In the genomic region with DNA sequence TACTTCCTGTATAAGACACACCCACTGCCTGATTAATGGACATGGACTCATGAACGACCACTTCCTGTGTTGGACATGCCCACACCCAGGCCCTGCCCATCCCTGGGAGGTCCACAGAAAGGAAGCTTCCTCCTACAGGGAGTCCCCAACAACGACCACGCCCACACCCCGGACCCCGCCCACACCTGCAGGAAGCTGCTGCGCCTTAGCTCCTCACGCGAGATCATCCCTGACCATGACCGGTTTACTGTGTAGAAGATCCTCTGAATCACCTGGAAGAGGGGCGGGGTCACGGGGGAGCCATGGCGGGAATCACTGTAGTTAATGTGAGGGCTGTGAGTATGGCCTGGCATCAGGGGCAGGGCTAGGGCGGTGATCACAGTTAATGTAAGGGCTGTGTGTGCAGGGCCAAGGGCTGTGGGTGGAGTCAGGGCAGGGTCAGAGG, we compare ENCODE assay signal across 9 mouse cellular contexts. TPM values are rescaled to one million over a fixed set of nuclear protein-coding genes. Genes with fewer than 3 reads are reported as not detected.
DNase-seq lines count a peak whose midpoint lies in the region; ATAC-seq and TF ChIP-seq lines count a peak whose summit lies in the region.
"Had no signal": no experiment of that assay in that cellular context is flagged by ENCODE, and none has a peak within 500 bp of the region (broad histone marks: within the 10 kb centered on the region; RNA-seq: fewer than 3 reads in every experiment).

No protein-coding gene starts in this region.

- H3K9me3 ChIP-seq in heart, embryonic 11.5 days (replicated peaks; ENCODE audit: control insufficient read depth, low read length): peaks cover 25% of the 10 kb centered on the region

- DNase-seq in cerebellum, adult 11 months: no peak
- peak; percentile 64 for DNase-seq in B cell, adult 2 months
- peak; percentile 33 to 42 for DNase-seq in cerebellum, adult 2 months
- DNase-seq in kidney, postnatal 25 days: peak; percentile 4 to 70
- DNase-seq in lung, postnatal 36 days: peak; percentile 19
- DNase-seq in right cerebral cortex, postnatal 4 days: peak; percentile 33

- ATAC-seq in cerebellum, adult (ENCODE audit: insufficient number of reproducible peaks, low FRiP score, low TSS enrichment): peak; percentile 57
- ATAC-seq in heart, embryonic 11.5 days (replicated peaks; ENCODE audit: insufficient number of reproducible peaks, low FRiP score, low TSS enrichment): peak; percentile 46

- no peak overlapping the region for H3K9ac ChIP-seq in heart, embryonic 11.5 days (ENCODE audit: low read depth, low read length)

- no peak overlapping the region for H3K4me2 ChIP-seq in heart, embryonic 11.5 days

- 97% methylated on average over 13 of the region's 13 CpGs for WGBS in cerebellum, adult 2 months
- 91% methylated on average over 13 of the region's 13 CpGs for WGBS in heart, embryonic 11.5 days (ENCODE audit: insufficient replicate concordance)

- H3K36me3 ChIP-seq in heart, embryonic 11.5 days (ENCODE audit: control insufficient read depth, insufficient read depth, low read length): peaks cover 36% of the 10 kb centered on the region

- no peak for TF ChIP-seq CTCF in cerebellum, adult 2 months (IDR thresholded peaks at IDR 0.05; ENCODE audit: borderline replicate concordance, insufficient read depth, low read depth, low read length)

- no peaks in the 10 kb centered on the region for H3K4me1 ChIP-seq in cerebellum, adult 2 months (ENCODE audit: control insufficient read depth, insufficient read depth, low read length)
- H3K4me1 ChIP-seq in heart, embryonic 11.5 days (ENCODE audit: control insufficient read depth, insufficient read depth, low read length): no peaks in the 10 kb centered on the region

- no peak overlapping the region for H3K4me3 ChIP-seq in cerebellum, adult 2 months (replicated peaks; ENCODE audit: insufficient read depth, low read depth, low read length)
- no peak overlapping the region for H3K4me3 ChIP-seq in heart, embryonic 11.5 days (ENCODE audit: low read depth, low read length)

- H3K27me3 ChIP-seq in cerebellum, adult 2 months (ENCODE audit: control insufficient read depth, insufficient read depth, low read length): no peaks in the 10 kb centered on the region
- H3K27me3 ChIP-seq in heart, embryonic 11.5 days (ENCODE audit: control insufficient read depth, insufficient read depth, low read length): no peaks in the 10 kb centered on the region

- TF ChIP-seq POLR2A in cerebellum, adult 2 months (IDR thresholded peaks at IDR 0.05; ENCODE audit: borderline replicate concordance, insufficient read depth, low read length): no peak

- no peak overlapping the region for H3K27ac ChIP-seq in cerebellum, adult 2 months (ENCODE audit: insufficient read depth, low read length)
- H3K27ac ChIP-seq in heart, embryonic 11.5 days (ENCODE audit: low read depth, low read length): no peak overlapping the region

RNA-seq across cellular contexts. Expression of gene Ppp2r3d, which starts 37.3 kb away (rescaled TPM):
- polyA plus RNA-seq in cerebellum, adult 2 months (2012; rRNA removed): 163 and 167 TPM in 2 replicates
- polyA plus RNA-seq in heart, embryonic 11.5 days (2014; fragmentation: Nextera tagmentation; extraction: Ambion mirVana): 94.7 and 101 TPM in 2 replicates

RNA-seq across cellular contexts. Expression of gene Gm21836, which starts 54.2 kb away (rescaled TPM):
- not detected in 2 replicates for polyA plus RNA-seq in cerebellum, adult 2 months (2012; rRNA removed)
- polyA plus RNA-seq in heart, embryonic 11.5 days (2014; fragmentation: Nextera tagmentation; extraction: Ambion mirVana): not detected in 2 replicates
- polyA plus RNA-seq: heart, postnatal 0 days had no signal
